Mouse (Mus musculus): ENCODE results near the gene Hist3h2ba.
A peak's percentile ranks its signal among the peaks of the same experiment; 100 is the strongest.
"Not testable (repeated sequence)": the region's sequence is repeated elsewhere in the genome, so short reads cannot be mapped to it uniquely, and the experiment has no call there.

The Hist3h2ba gene

DNA sequence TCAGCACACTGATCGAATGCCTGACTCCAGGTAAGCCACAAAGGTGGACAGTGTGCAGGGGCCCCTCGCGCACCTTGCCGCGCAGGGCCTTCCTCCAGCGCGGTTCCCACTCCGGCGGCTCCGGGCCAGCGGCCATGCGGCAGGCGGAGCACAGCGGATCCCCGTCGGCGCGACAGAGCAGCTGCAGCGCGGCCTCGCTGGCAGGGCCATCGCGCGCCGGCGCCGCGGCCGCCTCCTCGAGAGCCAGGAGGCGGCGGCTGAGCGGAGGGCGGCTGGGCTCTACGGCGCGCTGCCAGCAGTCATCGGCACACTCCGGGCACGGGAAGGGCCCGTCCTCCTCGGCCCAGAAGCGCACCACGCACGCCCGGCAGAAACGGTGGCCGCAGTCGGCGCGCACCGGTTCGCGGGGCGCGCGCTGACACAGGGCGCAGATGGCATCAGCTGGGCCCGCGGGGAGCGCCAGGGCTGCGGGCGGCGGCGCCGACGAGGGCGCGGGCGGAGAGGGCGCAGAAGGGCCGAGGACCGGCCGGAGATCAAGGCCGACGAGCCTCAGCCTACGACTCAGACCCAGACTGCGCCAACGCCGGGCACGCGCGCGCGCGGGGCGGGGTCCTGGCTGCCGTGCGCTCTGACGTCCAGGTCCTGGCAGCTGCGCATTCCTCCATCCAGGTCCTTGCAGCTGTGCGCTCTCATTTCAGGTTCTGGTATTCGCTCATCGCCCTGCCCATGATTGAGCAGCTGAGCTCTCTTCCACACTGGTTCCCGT, 10.2 kb upstream of the Hist3h2ba start, which contains the start of gene Rnf187:
Rnf187 (minus strand) TSS at position 595 of the 766 bp plus-strand sequence.
- peak; percentile 87 for DNase-seq (ENCODE audit: low read depth, low spot score)

DNA sequence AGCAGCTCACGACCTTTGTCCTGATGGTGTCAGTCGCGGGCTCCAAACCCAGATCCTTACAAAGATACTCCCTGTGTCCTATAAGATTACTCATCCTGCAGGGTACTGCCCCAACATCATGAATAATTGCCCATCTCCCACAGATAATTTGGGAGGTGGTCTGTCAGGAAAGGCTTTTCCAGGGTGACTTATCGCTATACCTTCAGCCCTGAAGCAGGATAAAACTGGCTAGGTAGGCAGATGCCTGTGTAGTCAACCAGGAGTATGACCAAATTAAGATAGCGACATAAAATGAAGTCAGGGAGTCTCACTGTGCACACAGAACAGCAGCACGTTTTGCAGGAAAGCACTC, 9.7 kb upstream of the Hist3h2ba start:
- no peak for DNase-seq (ENCODE audit: low read depth, low spot score)

- DNase-seq (ENCODE audit: low read depth, low spot score): no peak
Observed at GRCm38 (mm10) chr11:58944136-58944535, 4.6 kb upstream of the Hist3h2ba start.

- no peak for DNase-seq (ENCODE audit: low read depth, low spot score)
Observed at GRCm38 (mm10) chr11:58947306-58947705, 1.4 kb upstream of the Hist3h2ba start.

DNA sequence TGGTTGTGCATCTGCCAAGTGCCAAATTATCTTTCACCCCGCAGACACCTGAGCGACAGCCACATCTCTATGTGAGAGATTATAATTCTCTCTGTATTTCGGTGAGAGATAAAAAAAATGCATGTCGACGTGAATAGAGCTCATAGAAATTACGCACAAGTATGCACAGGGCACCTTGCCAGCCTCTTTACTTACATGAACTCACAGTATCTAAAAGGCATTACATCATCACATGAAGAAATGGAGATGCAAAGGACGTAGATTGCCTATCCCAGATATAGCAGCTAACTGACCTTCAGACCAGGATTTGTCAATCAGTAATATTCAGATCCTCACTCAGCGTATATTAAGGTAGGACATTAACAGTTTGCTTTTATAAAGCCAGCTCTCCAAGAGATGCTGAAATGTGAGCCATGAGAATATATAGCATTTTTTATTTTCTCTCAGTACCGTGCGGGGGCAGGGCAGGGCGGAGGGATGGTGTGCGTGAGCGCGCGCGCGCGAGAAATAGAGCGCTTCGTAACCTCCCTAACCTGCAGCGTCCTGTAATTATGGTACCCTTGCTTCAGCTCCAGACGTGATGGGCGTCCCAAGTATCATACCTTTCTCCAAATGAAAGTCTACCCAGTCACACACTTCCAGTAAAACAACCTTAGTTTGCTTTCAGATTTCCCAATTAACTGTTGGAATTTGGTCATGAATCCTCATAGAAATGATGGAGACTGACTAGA, 757 bp upstream of the Hist3h2ba start:
- no peak for DNase-seq (ENCODE audit: low read depth, low spot score)

- DNase-seq (ENCODE audit: low read depth, low spot score): no peak
Observed at GRCm38 (mm10) chr11:58949480-58950431, 1.0 kb downstream of the Hist3h2ba start.

DNA sequence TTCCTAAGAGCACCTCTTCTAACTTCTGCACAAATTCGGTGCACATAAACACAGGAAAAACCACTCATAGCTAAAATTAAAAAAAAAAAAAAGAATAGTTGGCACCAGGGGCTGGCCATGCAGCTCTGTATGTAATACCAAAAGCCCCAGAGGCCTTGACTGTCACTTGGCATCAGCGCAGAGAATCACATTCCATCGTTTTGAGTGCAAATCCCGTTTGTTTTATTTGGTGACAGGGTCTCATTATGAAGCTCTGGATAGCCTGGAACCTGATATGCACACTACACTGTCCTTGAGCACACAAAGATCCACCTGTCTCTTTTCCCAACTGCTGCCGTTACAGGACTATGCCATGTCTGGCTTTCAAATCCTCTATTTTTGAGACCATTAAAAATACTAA, 2.5 kb downstream of the Hist3h2ba start:
- DNase-seq (ENCODE audit: low read depth, low spot score): no peak

GRCm38 (mm10) chr11:58953351-58954169, 4.8 kb downstream of the Hist3h2ba start:
- DNase-seq (ENCODE audit: low read depth, low spot score): no peak

DNA sequence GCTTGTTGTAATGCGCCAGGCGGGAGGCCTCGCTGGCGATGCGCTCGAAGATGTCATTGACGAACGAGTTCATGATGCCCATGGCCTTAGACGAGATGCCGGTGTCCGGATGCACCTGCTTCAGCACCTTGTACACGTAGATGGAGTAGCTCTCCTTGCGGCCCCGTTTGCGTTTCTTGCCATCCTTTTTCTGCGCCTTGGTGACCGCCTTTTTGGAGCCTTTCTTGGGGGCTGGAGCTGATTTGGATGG, 5.4 kb downstream of the Hist3h2ba start:
- not testable (repeated sequence) for DNase-seq (ENCODE audit: low read depth, low spot score)

GRCm38 (mm10) chr11:58954420-58955142, 5.9 kb downstream of the Hist3h2ba start, which contains the start of the genes Hist3h2a and Trim17:
Gene Hist3h2a, plus strand, starts transcription at chr11:58954685.
Gene Trim17, plus strand, starts transcription at chr11:58954685.
- DNase-seq (ENCODE audit: low read depth, low spot score): peak; percentile 81

GRCm38 (mm10) chr11:58955143-58955867, 6.6 kb downstream of the Hist3h2ba start:
- DNase-seq (ENCODE audit: low read depth, low spot score): peak; percentile 81

DNA sequence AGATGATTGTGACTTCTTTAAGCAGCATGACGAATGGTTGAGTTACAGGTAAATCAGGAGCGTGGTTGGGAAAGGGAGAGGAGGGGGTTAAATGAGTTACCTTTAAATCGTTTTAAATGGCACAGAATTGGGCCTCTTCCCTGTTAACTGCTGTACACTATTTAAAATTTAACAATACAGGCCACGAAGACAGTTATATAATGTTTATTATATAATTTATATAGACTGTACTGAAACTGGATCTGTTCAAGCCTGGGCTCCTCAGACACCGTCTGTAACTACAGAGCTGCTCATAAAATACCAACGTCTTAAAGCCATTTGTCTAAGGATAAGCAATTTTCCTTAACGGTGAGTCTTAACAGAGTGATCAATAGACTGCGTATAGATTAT, 7.1 kb downstream of the Hist3h2ba start:
- no peak for DNase-seq (ENCODE audit: low read depth, low spot score)

GRCm38 (mm10) chr11:58957226-58957914, 8.7 kb downstream of the Hist3h2ba start:
- DNase-seq (ENCODE audit: low read depth, low spot score): no peak

DNA sequence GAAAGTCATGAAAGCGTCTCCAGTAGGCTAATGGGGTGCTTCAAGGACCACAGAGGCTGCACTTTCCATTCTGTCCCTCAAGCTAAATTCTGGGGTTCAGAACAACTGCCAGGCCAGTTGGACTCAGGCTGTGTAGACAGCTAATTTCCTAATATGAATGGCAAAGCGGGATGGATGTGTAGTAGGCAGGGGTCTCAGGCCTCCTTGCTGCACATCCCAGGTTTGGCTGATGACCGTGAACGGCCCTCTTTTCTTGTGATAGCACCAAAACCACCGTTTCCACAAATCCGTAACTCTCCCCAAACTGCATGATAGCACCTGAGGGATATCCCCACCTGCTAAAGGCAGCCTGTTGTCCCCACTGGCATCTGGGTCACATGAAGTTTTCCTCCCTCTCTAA, 9.8 kb downstream of the Hist3h2ba start:
- DNase-seq (ENCODE audit: low read depth, low spot score): no peak

- DNase-seq (ENCODE audit: low read depth, low spot score): no peak
Observed at GRCm38 (mm10) chr11:58959186-58959825, 10.6 kb downstream of the Hist3h2ba start.

GRCm38 (mm10) chr11:58959921-58960465, 11.3 kb downstream of the Hist3h2ba start:
- no peak for DNase-seq (ENCODE audit: low read depth, low spot score)

GRCm38 (mm10) chr11:58961364-58962177, 12.9 kb downstream of the Hist3h2ba start:
- DNase-seq (ENCODE audit: low read depth, low spot score): no peak

GRCm38 (mm10) chr11:58963543-58963942, 14.8 kb downstream of the Hist3h2ba start:
- no peak for DNase-seq (ENCODE audit: low read depth, low spot score)
